Mouse (Mus musculus) urinary bladder, postnatal 36 days (tissue): ENCODE data around the gene Rnd1.

Experiments used
- DNase-seq, 2 experiments: peaks; one replicate each; pipeline ENCODE4 v3.0.0; 2022; ENCODE audit warnings: low spot score in 2 of 2, mixed read lengths in 1 of 2

Rnd1 gene

DNA sequence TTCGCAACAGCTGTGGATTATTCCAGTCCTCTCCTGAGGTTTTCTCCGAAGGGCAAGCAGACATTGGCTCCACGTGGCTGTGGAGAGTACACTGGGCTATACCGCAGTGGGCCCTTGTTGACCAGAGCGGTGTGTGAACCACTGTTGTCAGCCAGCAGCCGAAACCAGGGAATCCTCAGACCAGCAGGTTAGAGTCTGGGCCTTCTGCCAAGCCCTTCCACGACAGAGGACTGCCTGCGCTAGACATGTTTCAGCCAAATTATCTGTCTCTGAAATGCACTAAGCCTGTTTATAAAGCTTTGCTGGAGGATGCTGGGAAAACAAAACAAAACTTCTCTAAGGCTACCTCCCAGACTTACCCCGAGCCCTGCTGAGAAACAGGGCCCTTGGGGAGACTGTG lies 62.7 kb downstream of the Rnd1 start:
- no peak for DNase-seq
